Mouse (Mus musculus) embryo, embryonic 10.5 days (tissue): ENCODE measurements around the gene Dkk2.
"Not testable (repeated sequence)": the region's sequence is repeated elsewhere in the genome, so short reads cannot be mapped to it uniquely, and the experiment has no call there.

ENCODE experiments used
- DNase-seq: peaks from one replicate; pipeline ENCODE4 v3.0.0-alpha.2; 2015; ENCODE audit warnings: low spot score

Dkk2 gene

GRCm38 (mm10) chr3:132085112-132085822, at the start of gene Dkk2:
TSS of gene Dkk2 (plus strand) at chr3:132085292.
- peak; percentile 73 for DNase-seq

- no peak for DNase-seq
These were observed 48.4 kb upstream of the Dkk2 start for GRCm38 (mm10) chr3:132036704-132037103.

- DNase-seq, result no peak
These were observed 47.4 kb upstream of the Dkk2 start for GRCm38 (mm10) chr3:132037670-132038069.

GRCm38 (mm10) chr3:132040066-132040465, 45.0 kb upstream of the Dkk2 start:
- no peak for DNase-seq

- DNase-seq, result no peak
These were observed 34.1 kb upstream of the Dkk2 start for GRCm38 (mm10) chr3:132050884-132051457.

- not testable (repeated sequence) for DNase-seq
These were observed 22.3 kb upstream of the Dkk2 start for GRCm38 (mm10) chr3:132062816-132063215.

- no peak for DNase-seq
These were observed 21.7 kb upstream of the Dkk2 start for GRCm38 (mm10) chr3:132063374-132063773.

- no peak for DNase-seq
These were observed 21.1 kb upstream of the Dkk2 start for GRCm38 (mm10) chr3:132063966-132064365.

- DNase-seq, result no peak
These were observed 20.2 kb upstream of the Dkk2 start for GRCm38 (mm10) chr3:132064920-132065319.

- DNase-seq, result peak; percentile 34
These were observed 14.1 kb upstream of the Dkk2 start for GRCm38 (mm10) chr3:132070949-132071348.

- DNase-seq, result peak; percentile 87
These were observed 1.1 kb upstream of the Dkk2 start for GRCm38 (mm10) chr3:132084018-132084417.

- DNase-seq, result peak; percentile 50
These were observed 412 bp upstream of the Dkk2 start for GRCm38 (mm10) chr3:132084680-132085079.

GRCm38 (mm10) chr3:132085823-132086350, 795 bp downstream of the Dkk2 start:
- peak; percentile 47 for DNase-seq

- DNase-seq, result peak; percentile 34
These were observed 1.4 kb downstream of the Dkk2 start for GRCm38 (mm10) chr3:132086461-132086860.

GRCm38 (mm10) chr3:132087011-132087486, 2.0 kb downstream of the Dkk2 start:
- peak; percentile 80 for DNase-seq

GRCm38 (mm10) chr3:132092983-132093382, 7.9 kb downstream of the Dkk2 start:
- DNase-seq, result no peak

- DNase-seq, result no peak
These were observed 11.2 kb downstream of the Dkk2 start for GRCm38 (mm10) chr3:132096296-132096695.

- DNase-seq, result no peak
These were observed 15.7 kb downstream of the Dkk2 start for GRCm38 (mm10) chr3:132100746-132101145.

GRCm38 (mm10) chr3:132103020-132103419, 17.9 kb downstream of the Dkk2 start:
- peak; percentile 11 for DNase-seq

- DNase-seq, result no peak
These were observed 18.4 kb downstream of the Dkk2 start for GRCm38 (mm10) chr3:132103454-132103853.

GRCm38 (mm10) chr3:132115772-132116511, 30.9 kb downstream of the Dkk2 start:
- no peak for DNase-seq

- DNase-seq, result no peak
These were observed 36.3 kb downstream of the Dkk2 start for GRCm38 (mm10) chr3:132121344-132121743.

GRCm38 (mm10) chr3:132122581-132122980, 37.5 kb downstream of the Dkk2 start:
- DNase-seq, result peak; percentile 66
